Mouse (Mus musculus): Measurements from ENCODE around the gene Foxo6. TPM values are rescaled to one million over a fixed set of nuclear protein-coding genes. Genes with fewer than 3 reads are reported as not detected.

The Foxo6 gene
- total RNA-seq, 2 experiments from 2014 or later = not detected

DNA sequence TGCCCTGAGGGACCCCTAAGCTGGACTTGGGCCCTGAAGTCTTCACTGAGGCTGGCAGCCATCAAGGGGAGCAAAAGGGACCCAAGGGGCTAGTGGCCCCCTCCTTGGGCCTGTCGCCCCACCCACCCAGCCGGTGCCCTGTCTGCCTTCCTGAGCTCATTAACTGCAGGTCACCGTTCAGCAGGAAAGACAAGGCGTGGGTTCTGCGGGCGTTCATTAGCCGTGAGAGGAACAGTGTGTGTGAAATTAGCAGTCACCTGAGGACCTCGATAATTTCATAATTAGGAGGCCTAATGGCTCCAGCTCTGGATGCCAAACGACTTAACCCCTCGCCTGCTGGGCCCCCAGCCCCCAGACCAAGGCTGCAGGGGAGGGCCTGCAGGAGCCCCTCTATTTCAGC, 24.9 kb downstream of the Foxo6 start:
- ATAC-seq (replicated peaks; ENCODE audit: low FRiP score, low TSS enrichment, poor library complexity, severe bottlenecking) = no peak

DNA sequence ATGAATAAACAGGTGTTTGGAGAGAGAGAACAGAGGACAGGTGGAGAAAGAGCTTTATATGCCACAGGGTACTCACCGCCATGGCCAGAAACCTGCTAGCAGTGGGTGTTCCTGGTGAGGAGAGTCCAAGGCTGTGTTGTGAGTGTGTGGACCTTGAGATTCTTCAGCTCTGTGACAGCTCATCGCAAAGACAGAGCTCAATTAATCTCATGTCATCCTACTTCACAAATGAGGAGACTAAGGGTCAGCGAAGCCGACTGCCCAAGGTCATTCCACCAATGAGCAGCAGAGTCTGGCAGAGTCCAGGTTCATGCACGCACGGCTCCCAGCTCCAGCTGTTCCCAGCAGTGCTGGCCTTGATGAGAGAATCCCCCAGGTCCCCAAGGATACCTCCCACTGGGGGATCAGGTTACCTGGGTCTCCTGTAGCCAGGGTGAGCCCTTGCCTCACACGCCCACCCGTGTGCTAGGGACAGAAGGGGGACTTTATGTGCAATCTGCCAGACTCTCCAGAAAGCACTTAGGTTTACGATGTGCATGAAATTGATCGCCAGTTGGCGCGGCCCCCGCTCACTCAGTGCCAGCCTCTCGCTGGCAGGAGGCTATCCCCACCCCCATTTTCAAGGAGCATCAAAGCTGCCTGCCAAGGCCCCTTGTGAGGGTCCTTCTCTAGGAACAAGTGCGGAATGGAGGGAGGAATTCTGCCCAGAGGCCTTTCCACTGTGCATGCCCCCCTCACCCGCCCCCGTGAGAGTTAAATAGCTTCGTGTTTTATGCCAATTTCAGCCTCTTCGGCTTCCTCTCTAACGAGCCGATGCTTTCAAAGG, 27.6 kb downstream of the Foxo6 start:
- no peak for ATAC-seq (replicated peaks; ENCODE audit: low FRiP score, low TSS enrichment, poor library complexity, severe bottlenecking)

DNA sequence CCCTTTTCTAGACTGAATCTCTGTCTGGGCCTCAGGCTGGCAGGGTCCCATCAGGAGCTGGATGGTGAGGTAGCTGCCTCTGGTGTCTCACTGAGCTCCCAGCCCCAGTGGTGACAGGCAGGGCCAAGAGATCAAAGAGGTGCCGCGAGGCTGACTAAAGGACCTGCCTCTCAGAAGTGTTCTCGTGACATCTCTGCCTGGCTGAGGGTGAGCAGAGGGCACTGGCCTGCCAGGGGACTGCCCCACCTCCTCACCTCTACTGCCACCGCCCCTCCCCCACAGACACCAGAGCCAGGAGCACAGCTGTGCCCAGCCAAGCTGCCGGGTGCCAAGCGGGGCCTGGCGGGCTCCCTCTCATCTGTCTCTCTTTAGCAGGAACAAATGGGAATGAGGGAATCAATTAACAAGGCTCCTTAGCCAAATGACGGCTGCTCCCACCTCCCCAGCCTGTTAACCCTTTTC, 38.3 kb downstream of the Foxo6 start:
- ATAC-seq (replicated peaks; ENCODE audit: low FRiP score, low TSS enrichment, poor library complexity, severe bottlenecking) = no peak

DNA sequence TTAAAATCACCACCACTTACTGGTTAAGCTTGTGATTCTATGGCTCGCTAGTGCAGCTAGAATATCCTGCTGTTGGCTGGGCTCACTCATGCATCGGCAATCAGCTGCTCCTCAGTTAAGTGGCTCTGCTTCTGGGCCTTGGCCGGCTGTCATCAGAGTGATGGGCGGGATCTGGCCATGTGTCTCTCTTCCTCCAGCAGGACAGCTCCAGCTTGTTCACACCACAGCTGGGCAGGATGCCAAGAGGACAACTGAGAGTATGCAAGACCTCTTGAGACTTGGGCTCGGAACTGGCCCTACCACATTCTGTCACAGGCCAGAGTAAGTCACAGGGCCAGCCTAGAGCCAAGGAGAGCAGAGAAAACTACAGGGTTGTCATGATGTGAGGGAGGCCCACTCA, 39.7 kb downstream of the Foxo6 start:
- no peak for ATAC-seq (replicated peaks; ENCODE audit: low FRiP score, low TSS enrichment, poor library complexity, severe bottlenecking)

DNA sequence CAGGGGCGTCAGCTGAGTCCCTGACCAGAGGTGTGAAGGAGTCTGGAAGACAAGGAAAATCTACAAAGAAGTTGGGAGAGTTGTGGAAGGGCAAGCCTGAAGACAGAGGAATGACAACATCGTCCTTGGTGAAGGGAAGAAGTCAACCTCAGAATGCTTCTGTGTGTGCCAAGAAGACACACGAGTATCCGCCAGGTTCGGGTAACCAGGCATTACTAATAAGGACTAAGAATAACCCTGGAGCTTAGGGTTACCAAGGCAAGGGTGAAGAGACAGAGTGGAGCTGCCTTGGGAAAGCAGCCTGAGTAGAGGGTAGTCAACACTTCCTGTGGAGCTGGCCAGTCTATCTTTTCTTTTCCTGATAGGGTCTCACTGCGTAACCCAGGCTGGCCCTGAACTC, 41.1 kb downstream of the Foxo6 start:
- no peak for ATAC-seq (replicated peaks; ENCODE audit: low FRiP score, low TSS enrichment, poor library complexity, severe bottlenecking)

DNA sequence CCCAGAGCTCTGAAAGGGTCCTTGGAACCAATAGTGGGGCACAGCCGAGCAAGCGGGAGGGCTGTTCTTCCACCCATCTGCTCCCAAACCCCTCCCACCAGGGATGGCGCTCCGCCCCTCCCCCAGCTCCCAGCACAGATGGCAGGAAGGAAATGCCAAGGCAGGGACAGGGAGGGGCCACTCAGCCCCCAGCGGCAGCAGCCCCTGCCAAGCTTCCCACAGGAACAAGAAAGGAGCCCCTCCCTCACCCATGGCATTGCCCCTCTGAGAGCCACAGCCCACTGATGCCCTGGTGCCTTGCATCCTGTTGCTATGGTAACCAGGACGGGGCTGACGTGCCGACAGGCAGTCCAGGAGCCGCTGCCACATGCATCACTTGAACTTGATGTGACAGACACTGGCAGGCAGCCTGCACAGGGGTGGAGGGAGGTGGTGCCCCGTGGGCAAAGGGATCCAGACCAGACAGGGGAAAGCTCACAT, 44.3 kb downstream of the Foxo6 start:
- ATAC-seq (replicated peaks; ENCODE audit: low FRiP score, low TSS enrichment, poor library complexity, severe bottlenecking) = no peak

DNA sequence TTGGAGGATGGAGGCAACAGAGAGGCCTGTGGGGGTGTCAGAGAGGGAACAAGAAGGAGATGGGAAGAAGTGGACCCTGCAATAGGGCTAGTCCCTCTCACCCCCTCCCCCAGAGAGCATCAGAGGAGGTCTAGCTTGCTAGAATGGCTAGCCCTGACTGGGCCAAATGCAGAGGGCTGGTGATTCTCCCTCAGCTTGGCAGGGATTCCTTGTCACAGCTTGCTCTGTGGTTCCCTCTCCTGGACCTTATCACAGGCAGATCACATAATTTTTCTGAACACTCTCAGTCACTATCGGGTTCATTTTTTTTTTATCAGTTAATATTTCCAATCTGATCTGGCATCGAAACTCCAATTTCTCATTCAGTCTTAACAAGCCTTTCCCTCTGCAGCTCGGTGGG, 46.0 kb downstream of the Foxo6 start:
- no peak for ATAC-seq (replicated peaks; ENCODE audit: low FRiP score, low TSS enrichment, poor library complexity, severe bottlenecking)

DNA sequence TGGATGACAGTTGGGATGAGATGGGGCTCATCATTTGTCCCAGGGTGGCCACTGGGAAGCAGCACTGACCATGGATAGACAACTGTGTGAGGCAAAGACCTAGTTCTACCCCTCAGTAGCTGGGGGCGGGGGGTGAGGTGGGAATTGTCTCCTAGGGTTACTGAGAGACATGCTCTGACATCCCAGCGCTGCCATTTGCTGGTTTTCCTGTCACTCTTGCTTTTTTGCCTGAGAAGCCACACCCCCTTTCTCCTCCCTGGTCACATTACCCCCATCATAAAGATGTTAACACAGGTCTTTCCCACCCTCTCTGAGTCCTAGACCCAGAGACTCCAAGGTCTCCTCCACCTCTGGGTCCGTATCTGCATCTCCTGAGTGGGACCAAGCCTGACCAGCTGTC, 47.7 kb downstream of the Foxo6 start:
- no peak for ATAC-seq (replicated peaks; ENCODE audit: low FRiP score, low TSS enrichment, poor library complexity, severe bottlenecking)

DNA sequence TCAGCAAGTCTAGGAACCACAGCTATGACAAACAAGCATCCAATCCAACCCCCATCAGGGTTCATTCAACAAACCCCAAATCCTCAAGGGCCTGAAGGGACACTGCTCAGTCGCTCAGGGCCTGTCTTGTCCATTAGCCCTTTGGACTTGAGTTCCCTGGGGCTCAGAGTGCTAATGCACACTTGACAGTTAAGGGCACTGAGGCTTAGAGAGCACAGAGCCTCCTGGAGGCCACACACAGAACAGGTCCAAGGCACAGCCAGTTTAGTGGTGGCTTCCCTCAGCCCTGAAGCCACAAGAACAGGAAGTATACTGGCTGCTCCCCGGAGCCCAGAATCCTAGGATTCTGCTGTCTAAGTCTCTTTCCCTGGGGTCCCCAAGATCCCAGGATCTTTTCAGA, 53.9 kb downstream of the Foxo6 start:
- no peak for ATAC-seq (replicated peaks; ENCODE audit: low FRiP score, low TSS enrichment, poor library complexity, severe bottlenecking)

DNA sequence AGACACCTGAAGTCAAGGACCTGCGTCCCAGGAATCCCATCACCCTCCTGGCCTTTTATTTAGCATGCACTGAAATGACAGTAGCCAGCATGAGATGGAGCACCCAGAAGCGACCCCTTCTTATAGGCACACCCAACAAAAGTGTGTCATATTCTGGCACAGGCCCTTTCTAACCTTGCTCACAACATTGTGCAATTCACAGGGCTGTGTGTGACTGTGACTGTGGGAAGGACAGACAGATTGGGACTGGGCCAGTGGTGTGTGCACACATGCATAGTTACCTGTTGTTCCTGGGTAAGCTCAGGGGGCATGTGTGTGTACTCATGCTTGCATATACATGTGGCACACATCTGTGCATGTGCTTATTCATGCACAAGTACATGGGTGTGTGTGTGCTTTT, 54.6 kb downstream of the Foxo6 start:
- no peak for ATAC-seq (replicated peaks; ENCODE audit: low FRiP score, low TSS enrichment, poor library complexity, severe bottlenecking)

DNA sequence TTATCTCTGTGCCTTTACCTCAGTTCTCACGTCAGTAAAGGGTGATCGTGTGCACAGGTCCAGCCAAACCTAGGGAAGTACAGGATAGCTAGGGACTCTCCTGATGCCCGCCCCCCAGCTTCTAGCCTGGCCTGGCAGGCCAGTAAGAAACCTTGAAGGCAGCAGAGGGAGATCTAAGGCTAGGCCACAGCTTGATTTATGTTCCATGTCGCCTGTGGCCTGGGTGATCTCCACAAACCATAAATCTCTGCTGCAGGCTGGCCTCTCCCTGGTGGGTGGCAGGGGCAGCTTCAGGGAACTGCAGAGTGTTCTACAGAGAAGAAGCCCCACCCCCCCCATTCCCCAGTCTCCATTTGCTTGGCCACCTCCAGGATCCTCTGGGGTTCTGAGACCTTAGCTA, 55.2 kb downstream of the Foxo6 start:
- ATAC-seq (replicated peaks; ENCODE audit: low FRiP score, low TSS enrichment, poor library complexity, severe bottlenecking) = no peak

DNA sequence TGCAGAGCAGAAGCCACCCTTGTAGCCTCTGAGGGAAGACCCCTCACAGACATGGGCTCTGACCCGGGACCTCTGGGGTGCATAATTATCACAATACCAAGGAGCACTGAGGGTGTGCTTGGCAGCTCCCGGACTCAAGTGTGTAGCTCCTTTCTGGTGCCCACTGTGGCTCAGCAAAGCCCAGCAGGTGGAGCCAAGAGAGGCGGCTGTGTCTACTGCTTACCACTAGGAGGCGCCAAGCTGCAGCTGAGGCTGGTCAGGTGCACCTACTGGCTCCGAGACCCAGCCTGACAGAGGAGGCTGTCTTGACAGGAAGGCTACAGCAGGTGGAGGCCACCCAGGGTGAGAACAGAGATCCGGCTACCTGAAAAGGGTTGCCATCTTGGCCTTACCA, 56.9 kb downstream of the Foxo6 start:
- ATAC-seq (replicated peaks; ENCODE audit: low FRiP score, low TSS enrichment, poor library complexity, severe bottlenecking) = peak; percentile 77

DNA sequence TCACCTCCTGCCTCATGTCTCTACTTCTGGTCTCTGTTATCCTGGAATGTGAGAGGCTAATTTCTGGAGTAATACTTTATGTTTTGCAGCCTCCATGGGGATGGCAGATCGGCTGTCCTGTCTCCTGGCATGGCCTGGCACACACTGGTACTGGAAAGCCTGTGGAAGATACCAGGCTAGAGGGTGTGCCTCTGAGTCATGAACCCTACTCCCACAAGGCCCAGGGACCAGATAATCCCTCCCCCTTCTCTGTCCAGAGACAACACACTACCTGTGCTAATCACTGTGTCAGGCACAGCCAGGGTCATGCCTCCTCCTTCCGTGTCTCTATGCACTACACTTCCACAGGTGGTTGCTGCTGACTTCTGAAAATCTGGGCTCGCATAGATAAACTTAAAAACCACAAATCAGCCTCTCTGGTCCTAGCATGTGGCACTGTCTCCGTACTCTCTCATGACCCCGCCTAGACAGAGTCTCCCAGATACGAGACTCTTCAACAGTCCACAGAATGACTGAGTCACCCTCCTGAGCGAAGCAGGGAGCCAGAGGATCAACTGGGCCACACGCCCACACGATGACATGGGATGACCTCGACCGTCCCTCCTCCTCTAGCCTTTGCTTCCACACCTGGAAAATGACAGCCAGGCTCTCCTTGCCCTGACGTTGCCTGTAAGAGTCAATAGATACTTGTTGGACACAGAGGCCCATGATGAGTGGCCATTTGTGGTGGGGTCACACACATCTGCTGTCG, 57.5 kb downstream of the Foxo6 start:
- peak; percentile 51 for ATAC-seq (replicated peaks; ENCODE audit: low FRiP score, low TSS enrichment, poor library complexity, severe bottlenecking)

DNA sequence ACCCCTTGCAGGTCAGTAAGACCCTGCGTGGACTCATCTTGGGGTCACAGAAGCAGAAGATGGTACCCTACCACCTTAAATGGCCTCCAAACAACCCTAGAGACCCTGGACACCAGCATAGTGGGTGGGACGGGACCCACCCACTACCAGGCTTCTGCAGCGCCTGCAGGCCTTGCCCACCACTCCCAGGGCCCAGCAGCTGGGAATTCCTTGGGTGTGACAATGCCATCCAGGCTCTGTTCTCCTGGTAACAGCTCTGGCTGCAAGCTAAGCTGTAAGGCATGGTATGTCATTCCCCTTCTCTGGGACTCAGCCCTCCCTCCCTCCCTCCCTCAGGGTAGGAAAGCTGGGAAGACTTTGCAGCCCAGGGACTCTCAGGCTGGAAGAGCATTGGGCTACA, 58.5 kb downstream of the Foxo6 start:
- ATAC-seq (replicated peaks; ENCODE audit: low FRiP score, low TSS enrichment, poor library complexity, severe bottlenecking) = no peak

DNA sequence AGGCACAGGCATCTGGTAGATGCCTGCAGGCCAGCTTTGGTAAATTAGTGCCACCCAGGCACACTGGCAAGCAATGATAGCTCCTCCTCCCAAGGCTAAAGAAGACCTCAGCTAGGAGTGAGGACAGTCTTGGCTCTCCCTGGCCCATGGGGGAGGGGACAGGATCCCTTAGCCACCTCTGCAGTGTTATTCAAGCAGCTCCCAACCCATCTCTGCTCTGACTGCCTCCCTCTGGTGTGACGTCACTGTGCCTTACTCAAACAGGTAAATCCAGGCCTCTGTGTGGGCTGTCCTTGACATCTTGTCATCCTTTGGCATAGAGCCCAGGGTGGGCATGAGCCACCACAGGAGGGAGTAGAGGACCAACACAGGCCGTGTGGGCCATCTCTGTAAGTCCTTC, 59.9 kb downstream of the Foxo6 start:
- no peak for ATAC-seq (replicated peaks; ENCODE audit: low FRiP score, low TSS enrichment, poor library complexity, severe bottlenecking)

DNA sequence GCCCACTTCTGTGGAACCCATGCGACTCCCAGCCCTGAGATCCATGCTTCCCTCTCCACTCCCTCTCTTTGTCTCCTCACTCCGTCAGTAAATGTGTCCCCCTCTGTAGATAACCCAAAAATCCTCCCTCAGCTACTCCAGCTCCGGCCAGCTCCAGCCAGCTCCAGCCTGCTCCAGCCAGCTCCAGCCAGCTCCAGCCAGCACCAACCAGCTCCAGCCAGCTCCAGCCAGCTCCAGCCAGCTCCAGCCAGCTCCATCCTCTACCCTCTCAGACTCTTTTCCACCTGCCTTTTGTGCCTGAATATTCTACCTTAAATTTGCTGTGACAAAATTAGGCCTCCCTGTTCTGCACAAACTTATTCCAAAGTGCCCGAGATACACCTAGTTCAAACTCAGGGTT, 60.5 kb downstream of the Foxo6 start:
- no peak for ATAC-seq (replicated peaks; ENCODE audit: low FRiP score, low TSS enrichment, poor library complexity, severe bottlenecking)

DNA sequence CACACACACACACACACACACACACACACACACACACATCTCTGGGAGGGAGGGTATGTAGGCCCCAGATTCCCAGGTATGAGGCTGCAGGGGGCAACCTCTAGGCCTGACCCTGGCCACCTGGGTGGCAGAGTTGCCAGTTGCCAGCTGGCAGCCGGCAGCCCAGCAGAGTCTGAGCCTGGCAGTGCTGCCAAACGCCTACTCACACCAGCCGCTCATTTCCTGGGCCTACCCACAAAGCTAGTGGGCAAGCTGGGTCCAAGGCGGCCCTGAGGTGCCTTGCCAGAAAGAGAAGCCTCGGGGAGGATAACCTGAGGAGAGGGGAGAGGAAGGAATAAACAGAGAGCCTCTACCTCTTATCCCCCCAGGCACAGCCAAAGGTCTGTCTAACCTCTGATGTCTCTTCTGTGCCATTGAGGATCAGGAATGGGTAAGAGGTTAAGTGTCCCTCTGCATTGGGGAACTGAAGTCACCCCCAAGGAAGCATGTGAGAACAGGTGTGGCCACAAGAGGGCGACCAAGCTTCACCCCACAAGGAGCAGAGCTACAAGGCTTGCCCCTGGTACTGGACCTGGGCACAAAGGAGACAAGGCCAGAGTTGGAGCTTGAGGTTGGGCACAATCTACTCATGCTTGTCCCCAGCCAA, 61.9 kb downstream of the Foxo6 start:
- ATAC-seq (replicated peaks; ENCODE audit: low FRiP score, low TSS enrichment, poor library complexity, severe bottlenecking) = peak; percentile 61

DNA sequence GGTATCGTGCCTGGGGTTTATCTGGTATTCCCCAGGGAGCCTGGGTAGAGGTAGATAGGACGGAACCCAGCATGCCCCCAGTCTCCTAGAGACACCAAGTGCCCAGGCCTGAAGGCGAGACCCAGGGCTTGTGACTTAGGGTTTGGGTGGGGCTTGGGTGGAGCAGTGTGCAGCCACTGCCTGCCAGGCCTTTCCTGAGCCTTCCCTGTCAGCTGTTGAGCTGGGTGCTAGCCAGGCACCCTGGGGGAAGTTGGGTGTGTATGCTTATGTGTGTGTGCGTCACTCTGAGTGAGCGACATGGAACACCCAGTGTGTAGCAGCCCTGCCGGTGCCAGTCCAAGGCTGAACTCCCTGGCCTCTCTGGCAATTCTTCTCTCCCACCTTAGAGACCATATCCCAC, 63.3 kb downstream of the Foxo6 start:
- ATAC-seq (replicated peaks; ENCODE audit: low FRiP score, low TSS enrichment, poor library complexity, severe bottlenecking) = peak; percentile 59

DNA sequence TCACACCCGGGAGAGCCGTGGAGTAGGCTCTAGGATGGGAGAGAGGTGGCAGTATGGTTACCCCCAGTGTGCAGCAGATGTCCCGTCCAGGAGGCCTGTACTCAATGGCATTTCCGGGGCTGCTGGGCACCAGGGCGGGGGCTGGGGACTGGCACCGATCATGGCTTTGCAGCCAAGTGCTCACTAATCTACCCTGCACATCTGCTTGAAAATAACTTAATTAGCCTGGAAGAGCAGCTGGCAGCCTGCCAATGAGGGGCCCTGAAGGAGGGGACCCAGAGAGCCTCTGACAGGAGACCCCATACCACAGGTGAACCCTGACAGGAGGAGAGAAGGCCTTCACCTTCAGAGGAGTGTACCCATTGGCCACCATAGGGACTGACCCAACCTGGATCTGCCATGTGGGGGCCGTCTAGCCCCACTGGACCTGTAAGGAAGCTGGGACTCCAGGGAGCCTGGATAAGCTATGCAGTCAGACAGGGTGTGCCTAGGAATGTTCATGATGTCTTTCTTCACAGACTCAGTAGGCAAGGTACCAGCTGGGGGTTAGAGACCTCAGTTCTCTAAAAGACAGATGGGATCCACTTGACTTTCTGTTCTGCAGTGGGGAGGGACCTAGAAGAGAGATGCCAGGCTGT, 63.9 kb downstream of the Foxo6 start:
- ATAC-seq (replicated peaks; ENCODE audit: low FRiP score, low TSS enrichment, poor library complexity, severe bottlenecking) = peak; percentile 7; the same call in 1 of the 2 replicates

DNA sequence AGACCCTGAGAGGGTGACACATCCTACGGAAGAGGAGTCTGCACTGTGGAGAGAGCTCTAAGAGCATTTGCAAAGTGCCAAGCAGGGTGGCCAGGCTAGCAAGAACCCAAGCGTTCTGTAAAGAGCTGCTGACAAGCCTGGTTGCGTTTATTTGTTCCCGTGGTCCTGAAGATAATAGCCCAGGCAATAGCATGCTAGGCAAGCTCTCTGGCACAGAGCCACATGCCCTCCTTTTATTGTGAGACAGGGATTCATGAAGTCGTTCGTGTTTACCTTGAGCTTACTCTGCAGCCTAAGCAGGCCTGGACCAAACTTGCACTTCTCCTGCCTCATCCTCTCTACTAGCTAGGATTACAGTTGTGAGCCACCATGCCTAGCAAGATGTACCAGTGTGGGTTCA, 65.4 kb downstream of the Foxo6 start:
- ATAC-seq (replicated peaks; ENCODE audit: low FRiP score, low TSS enrichment, poor library complexity, severe bottlenecking) = no peak
